Mouse (Mus musculus) thymus, postnatal 10 days (tissue): ENCODE measurements at regions not wholly inside any gene's neighbourhood (a gene's known extent, or its start where the extent isn't known, plus 50 kb on each side); places are given as distances from the start of the nearest gene placed in this dataset.

ENCODE experiments used
- DNase-seq, 2 experiments: peaks; one replicate each; pipeline ENCODE4 v3.0.0; 2021; ENCODE audit warnings: low spot score in 2 of 2

- DNase-seq = no peak
Observed at GRCm38 (mm10) chr15:51646304-51646703, 2238.4 kb upstream of the Gm7489 start.

- no peak for DNase-seq
Observed at GRCm38 (mm10) chr15:51652497-51652896, 2232.2 kb upstream of the Gm7489 start.

- no peak for DNase-seq
Observed at GRCm38 (mm10) chr15:51657621-51658020, 2227.1 kb upstream of the Gm7489 start.

- no peak for DNase-seq
Observed at GRCm38 (mm10) chr15:51668340-51668739, 2216.4 kb upstream of the Gm7489 start.

GRCm38 (mm10) chr15:51671667-51672372, 2212.9 kb upstream of the Gm7489 start:
- no peak for DNase-seq

GRCm38 (mm10) chr15:51673483-51673882, 2211.2 kb upstream of the Gm7489 start:
- no peak for DNase-seq

- DNase-seq = no peak
Observed at GRCm38 (mm10) chr15:51675291-51675690, 2209.4 kb upstream of the Gm7489 start.

GRCm38 (mm10) chr15:51676694-51677093, 2208.0 kb upstream of the Gm7489 start:
- no peak for DNase-seq

GRCm38 (mm10) chr15:51677266-51677665, 2207.4 kb upstream of the Gm7489 start:
- DNase-seq = no peak

GRCm38 (mm10) chr15:51679186-51679902, 2205.4 kb upstream of the Gm7489 start:
- DNase-seq = no peak

- no peak for DNase-seq
Observed at GRCm38 (mm10) chr15:51680494-51680893, 2204.2 kb upstream of the Gm7489 start.

- DNase-seq = no peak
Observed at GRCm38 (mm10) chr15:51681191-51681590, 2203.5 kb upstream of the Gm7489 start.

- no peak for DNase-seq
Observed at GRCm38 (mm10) chr15:51682331-51682730, 2202.4 kb upstream of the Gm7489 start.

- no peak for DNase-seq
Observed at GRCm38 (mm10) chr15:51687007-51687540, 2197.6 kb upstream of the Gm7489 start.

GRCm38 (mm10) chr15:51689498-51689897, 2195.2 kb upstream of the Gm7489 start:
- no peak for DNase-seq

GRCm38 (mm10) chr15:51692671-51693070, 2192.0 kb upstream of the Gm7489 start:
- DNase-seq = no peak

GRCm38 (mm10) chr15:51696344-51697016, 2188.2 kb upstream of the Gm7489 start:
- DNase-seq = peak in 1 of 2 experiments; percentile 41

GRCm38 (mm10) chr15:51704198-51704597, 2180.5 kb upstream of the Gm7489 start:
- DNase-seq = no peak

- no peak for DNase-seq
Observed at GRCm38 (mm10) chr15:51709871-51710655, 2174.6 kb upstream of the Gm7489 start.

- DNase-seq = no peak
Observed at GRCm38 (mm10) chr15:51720873-51721308, 2163.8 kb upstream of the Gm7489 start.

- no peak for DNase-seq
Observed at GRCm38 (mm10) chr15:51721363-51721762, 2163.3 kb upstream of the Gm7489 start.

GRCm38 (mm10) chr15:51724127-51724526, 2160.6 kb upstream of the Gm7489 start:
- DNase-seq = no peak
